Mouse (Mus musculus): ENCODE results near the gene Ssr1. TPM values are rescaled to one million over a fixed set of nuclear protein-coding genes. Genes with fewer than 3 reads are reported as not detected.

The Ssr1 gene
- polyA plus RNA-seq, 1 experiment from 2014 or later, result 129 TPM

DNA sequence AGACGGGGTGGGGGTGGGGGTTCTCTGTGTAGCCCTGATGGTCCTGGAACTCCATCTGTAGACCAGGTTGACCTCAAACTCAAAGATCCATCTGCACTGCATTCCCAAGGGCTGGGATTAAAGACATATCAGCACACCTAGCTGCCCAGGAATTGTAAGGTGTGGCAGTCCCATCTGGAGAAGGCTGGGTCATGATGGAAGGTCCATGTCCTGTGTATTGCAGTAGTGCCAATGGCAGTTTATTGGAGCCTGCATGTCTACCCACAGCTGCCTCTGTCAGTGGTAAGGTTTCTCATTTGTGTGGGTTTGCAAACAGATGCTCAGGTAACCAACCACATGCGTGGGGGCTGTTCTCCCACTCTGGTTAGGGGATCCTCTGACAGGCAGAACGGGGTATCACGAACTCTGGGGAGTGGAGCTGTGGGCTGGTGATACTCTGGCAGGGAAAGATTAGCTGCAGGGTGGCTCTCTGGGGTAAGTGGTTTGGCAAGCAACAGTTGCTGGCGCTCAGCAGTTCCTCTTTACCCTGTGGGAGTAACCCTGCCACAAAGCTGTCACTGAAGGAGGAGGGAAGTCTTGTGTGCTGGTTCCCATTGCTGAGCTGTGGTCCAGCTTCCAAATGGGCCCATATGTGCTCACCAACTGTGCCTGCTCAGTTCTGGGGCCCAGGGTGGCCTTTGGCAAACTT is 15.8 kb upstream of the Ssr1 start:
- Histone ChIP-seq H3K4me3 (replicated peaks) (no peak overlapping the region), H3K4me2 (no peak overlapping the region), H3K9me3 (replicated peaks) (no peaks in the 10 kb centered on the region), H3K36me3 (no peaks in the 10 kb centered on the region), H3K4me1 (no peaks in the 10 kb centered on the region), H3K27me3 (no peaks in the 10 kb centered on the region), H3K27ac (no peak overlapping the region), H3K9ac (no peak overlapping the region)
- 72% methylated on average over 5 of the region's 5 CpGs for WGBS
- no peak for ATAC-seq (replicated peaks; ENCODE audit: low FRiP score)

GRCm38 (mm10) chr13:38007972-38008371 is 14.0 kb upstream of the Ssr1 start:
- no peak for ATAC-seq (replicated peaks; ENCODE audit: low FRiP score)
- Histone ChIP-seq H3K4me1 (no peaks in the 10 kb centered on the region), H3K4me3 (replicated peaks) (no peak overlapping the region), H3K27me3 (no peaks in the 10 kb centered on the region), H3K4me2 (no peak overlapping the region), H3K27ac (no peak overlapping the region), H3K36me3 (no peaks in the 10 kb centered on the region), H3K9me3 (replicated peaks) (no peaks in the 10 kb centered on the region), H3K9ac (no peak overlapping the region)
- WGBS, result 86% methylated on average over 2 of the region's 2 CpGs

DNA sequence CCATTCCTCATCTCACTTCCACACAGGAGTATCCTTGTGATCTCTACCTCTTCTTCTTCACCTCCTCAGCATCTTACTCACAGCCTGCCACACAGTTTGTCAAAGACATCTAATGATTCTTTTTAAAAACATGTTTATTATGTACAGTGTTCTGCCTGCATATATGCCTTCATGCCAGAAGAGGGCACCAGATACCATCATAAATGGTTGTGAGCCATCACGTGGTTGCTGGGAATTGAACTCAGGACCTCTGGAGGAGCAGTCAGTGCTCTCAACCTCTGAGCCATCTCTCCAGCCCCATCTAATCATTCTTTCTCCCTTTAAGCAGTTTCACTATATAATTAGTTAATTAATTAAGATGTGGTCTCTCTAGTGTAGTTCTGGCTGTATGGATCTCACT is 8.4 kb upstream of the Ssr1 start:
- H3K27me3 ChIP-seq, result no peaks in the 10 kb centered on the region
- 38% methylated on average over 1 of the region's 1 CpGs for WGBS
- H3K27ac ChIP-seq, result no peak overlapping the region
- no peaks in the 10 kb centered on the region for H3K36me3 ChIP-seq
- no peak for ATAC-seq (replicated peaks; ENCODE audit: low FRiP score)
- H3K4me1 ChIP-seq, result no peaks in the 10 kb centered on the region
- H3K9me3 ChIP-seq (replicated peaks), result no peaks in the 10 kb centered on the region
- no peak overlapping the region for H3K4me3 ChIP-seq (replicated peaks)
- no peak overlapping the region for H3K9ac ChIP-seq
- H3K4me2 ChIP-seq, result no peak overlapping the region

DNA sequence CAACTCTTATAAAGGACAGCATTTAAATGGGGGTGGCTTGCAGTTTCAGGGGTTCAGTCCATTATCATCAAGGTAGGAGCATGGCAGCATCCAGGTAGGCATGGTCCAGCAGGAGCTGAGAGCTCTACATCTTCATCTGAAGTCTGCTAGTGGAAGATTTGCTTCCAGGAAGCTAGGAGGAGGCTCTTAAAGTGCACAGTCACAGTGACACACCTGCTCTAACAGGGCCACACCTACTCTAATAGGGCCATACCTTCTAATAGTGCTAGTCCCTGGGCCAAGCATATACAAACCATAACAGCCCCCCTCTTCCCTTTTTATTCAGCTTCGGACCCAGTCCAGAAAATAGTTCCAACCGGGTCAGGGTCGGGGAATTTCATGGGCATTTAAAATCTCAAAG is 5.7 kb upstream of the Ssr1 start:
- Histone ChIP-seq H3K4me2 (no peak overlapping the region), H3K27me3 (no peaks in the 10 kb centered on the region), H3K9me3 (replicated peaks) (no peaks in the 10 kb centered on the region), H3K9ac (no peak overlapping the region), H3K4me3 (replicated peaks) (no peak overlapping the region), H3K36me3 (no peaks in the 10 kb centered on the region), H3K4me1 (0 out of 2 replicates have a peak, but pooled peaks cover under 1% of the 10 kb centered on the region), H3K27ac (no peak overlapping the region)
- 84% methylated on average over 3 of the region's 3 CpGs for WGBS
- ATAC-seq (replicated peaks; ENCODE audit: low FRiP score), result no peak

DNA sequence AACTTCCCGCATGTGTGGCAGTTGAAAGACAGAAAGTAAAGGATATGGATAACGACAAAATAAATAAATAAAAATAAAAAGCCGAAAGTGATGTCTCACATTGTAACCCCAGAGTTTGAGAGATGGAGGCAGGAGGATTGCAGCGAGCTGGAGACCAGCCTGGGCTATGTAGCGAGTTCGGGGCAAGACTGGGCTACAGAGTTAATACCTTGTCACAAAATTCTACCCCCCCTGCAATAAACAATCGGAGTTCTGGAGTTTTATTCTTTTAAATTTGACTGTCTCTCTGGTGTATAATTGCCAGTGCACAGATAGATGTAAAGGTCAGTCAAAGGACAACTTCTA is 360 bp upstream of the Ssr1 start:
- Histone ChIP-seq H3K27ac (peak overlapping the region; percentile 97), H3K4me1 (peaks cover 10% of the 10 kb centered on the region; the same call in 1 of the 2 replicates), H3K9ac (peak overlapping the region; percentile 98), H3K4me2 (peak overlapping the region; percentile 76), H3K9me3 (replicated peaks) (no peaks in the 10 kb centered on the region), H3K27me3 (no peaks in the 10 kb centered on the region), H3K36me3 (peaks cover 25% of the 10 kb centered on the region), H3K4me3 (replicated peaks) (peak overlapping the region; percentile 99)
- peak; percentile 59 for ATAC-seq (replicated peaks; ENCODE audit: low FRiP score)
- 19% methylated on average over 7 of the region's 7 CpGs for WGBS

GRCm38 (mm10) chr13:37993376-37993703 is 677 bp downstream of the Ssr1 start:
- peak overlapping the region; percentile 99 for H3K4me3 ChIP-seq (replicated peaks)
- under 1% methylated on average over 17 of the region's 17 CpGs for WGBS
- H3K36me3 ChIP-seq, result peaks cover 35% of the 10 kb centered on the region
- peak overlapping the region; percentile 97 for H3K27ac ChIP-seq
- H3K4me1 ChIP-seq, result peaks cover 10% of the 10 kb centered on the region; the same call in 1 of the 2 replicates
- peak overlapping the region; percentile 76 for H3K4me2 ChIP-seq
- no peaks in the 10 kb centered on the region for H3K27me3 ChIP-seq
- H3K9ac ChIP-seq, result peak overlapping the region; percentile 98
- H3K9me3 ChIP-seq (replicated peaks), result no peaks in the 10 kb centered on the region
- ATAC-seq (replicated peaks; ENCODE audit: low FRiP score), result no peak

GRCm38 (mm10) chr13:37992638-37993371 is 1.2 kb downstream of the Ssr1 start:
- Histone ChIP-seq H3K9ac (peak overlapping the region; percentile 98), H3K4me3 (replicated peaks) (peak overlapping the region; percentile 99), H3K9me3 (replicated peaks) (no peaks in the 10 kb centered on the region), H3K4me2 (peak overlapping the region; percentile 76), H3K4me1 (peaks cover 10% of the 10 kb centered on the region; the same call in 1 of the 2 replicates), H3K36me3 (peaks cover 40% of the 10 kb centered on the region), H3K27ac (peak overlapping the region; percentile 97; the same call in 1 of the 2 replicates), H3K27me3 (no peaks in the 10 kb centered on the region)
- 8% methylated on average over 10 of the region's 10 CpGs for WGBS
- no peak for ATAC-seq (replicated peaks; ENCODE audit: low FRiP score)

GRCm38 (mm10) chr13:37989701-37990100 is 4.3 kb downstream of the Ssr1 start:
- WGBS, result 93% methylated on average over 8 of the region's 8 CpGs
- Histone ChIP-seq H3K4me1 (peaks cover 9% of the 10 kb centered on the region; the same call in 1 of the 2 replicates), H3K27me3 (no peaks in the 10 kb centered on the region), H3K36me3 (peaks cover 68% of the 10 kb centered on the region), H3K27ac (no peak overlapping the region), H3K9me3 (replicated peaks) (no peaks in the 10 kb centered on the region), H3K4me2 (no peak overlapping the region), H3K9ac (no peak overlapping the region), H3K4me3 (replicated peaks) (no peak overlapping the region)
- ATAC-seq (replicated peaks; ENCODE audit: low FRiP score), result no peak

DNA sequence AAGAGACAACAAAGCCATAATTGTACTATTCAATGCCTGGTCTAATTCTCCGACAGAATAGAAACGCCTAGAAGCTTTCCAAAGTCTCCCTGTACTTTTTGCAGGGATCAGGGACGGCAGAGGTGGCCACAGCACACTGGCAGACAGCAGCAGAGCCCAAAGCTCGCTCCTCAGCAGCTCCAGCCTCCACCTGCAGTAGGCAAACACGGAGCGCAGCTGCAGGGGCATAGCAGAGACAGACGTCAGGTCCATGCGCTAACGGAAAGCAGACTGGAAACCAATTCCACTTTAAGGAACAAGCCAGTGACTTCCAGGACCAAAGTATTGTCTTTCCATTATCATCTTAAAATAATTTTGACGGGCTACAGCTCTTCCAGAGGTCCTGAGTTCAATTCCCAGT is 7.9 kb downstream of the Ssr1 start:
- no peak for ATAC-seq (replicated peaks; ENCODE audit: low FRiP score)
- Histone ChIP-seq H3K27me3 (no peaks in the 10 kb centered on the region), H3K9me3 (replicated peaks) (no peaks in the 10 kb centered on the region), H3K27ac (no peak overlapping the region), H3K4me1 (no peaks in the 10 kb centered on the region), H3K4me2 (no peak overlapping the region), H3K36me3 (peaks cover 95% of the 10 kb centered on the region), H3K9ac (no peak overlapping the region), H3K4me3 (replicated peaks) (no peak overlapping the region)
- 93% methylated on average over 10 of the region's 10 CpGs for WGBS

GRCm38 (mm10) chr13:37981063-37981462 is 13.0 kb downstream of the Ssr1 start:
- WGBS, result 96% methylated on average over 5 of the region's 5 CpGs
- Histone ChIP-seq H3K4me3 (replicated peaks) (no peak overlapping the region), H3K36me3 (peaks cover 92% of the 10 kb centered on the region), H3K27ac (no peak overlapping the region), H3K4me1 (no peaks in the 10 kb centered on the region), H3K9ac (no peak overlapping the region), H3K27me3 (no peaks in the 10 kb centered on the region), H3K9me3 (replicated peaks) (no peaks in the 10 kb centered on the region), H3K4me2 (no peak overlapping the region)
- no peak for ATAC-seq (replicated peaks; ENCODE audit: low FRiP score)

GRCm38 (mm10) chr13:37980346-37980745 is 13.7 kb downstream of the Ssr1 start:
- H3K27ac ChIP-seq, result no peak overlapping the region
- no peak overlapping the region for H3K4me2 ChIP-seq
- H3K27me3 ChIP-seq, result no peaks in the 10 kb centered on the region
- no peak for ATAC-seq (replicated peaks; ENCODE audit: low FRiP score)
- WGBS, result 95% methylated on average over 10 of the region's 10 CpGs
- H3K9me3 ChIP-seq (replicated peaks), result no peaks in the 10 kb centered on the region
- H3K36me3 ChIP-seq, result peaks cover 93% of the 10 kb centered on the region
- no peak overlapping the region for H3K4me3 ChIP-seq (replicated peaks)
- H3K4me1 ChIP-seq, result no peaks in the 10 kb centered on the region
- H3K9ac ChIP-seq, result no peak overlapping the region

DNA sequence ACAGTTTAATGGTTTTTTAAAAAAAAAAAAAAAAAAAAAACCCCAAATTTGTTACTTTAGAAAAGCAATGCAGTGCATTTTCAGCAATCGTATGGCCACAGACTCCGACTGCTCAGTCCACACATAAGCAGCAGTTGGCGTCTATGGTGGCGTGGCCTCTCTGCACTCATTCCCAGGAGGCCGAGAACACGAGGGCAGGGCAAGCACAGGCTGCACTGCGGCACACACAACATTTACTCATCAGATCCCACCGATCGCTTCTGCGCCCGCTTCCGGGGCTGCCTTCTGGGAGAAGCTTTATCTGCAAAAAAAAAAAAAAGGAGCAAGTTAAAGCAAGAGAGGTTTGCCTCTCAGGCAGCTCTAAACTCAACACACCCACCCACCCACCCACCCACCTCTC is 14.5 kb downstream of the Ssr1 start:
- H3K27me3 ChIP-seq, result no peaks in the 10 kb centered on the region
- WGBS, result 93% methylated on average over 12 of the region's 12 CpGs
- H3K4me2 ChIP-seq, result no peak overlapping the region
- H3K36me3 ChIP-seq, result peaks cover 89% of the 10 kb centered on the region
- H3K4me3 ChIP-seq (replicated peaks), result no peak overlapping the region
- H3K27ac ChIP-seq, result no peak overlapping the region
- no peak overlapping the region for H3K9ac ChIP-seq
- no peaks in the 10 kb centered on the region for H3K9me3 ChIP-seq (replicated peaks)
- no peak for ATAC-seq (replicated peaks; ENCODE audit: low FRiP score)
- H3K4me1 ChIP-seq, result no peaks in the 10 kb centered on the region
